Mouse (Mus musculus): Measurements from ENCODE around the gene Cdc34. TPM values are rescaled to one million over a fixed set of nuclear protein-coding genes. Genes with fewer than 3 reads are reported as not detected.

Gene Cdc34
- 171 and 175 TPM in 2 replicates for polyA plus RNA-seq (2014; fragmentation: Nextera tagmentation; extraction: Ambion mirVana)

DNA sequence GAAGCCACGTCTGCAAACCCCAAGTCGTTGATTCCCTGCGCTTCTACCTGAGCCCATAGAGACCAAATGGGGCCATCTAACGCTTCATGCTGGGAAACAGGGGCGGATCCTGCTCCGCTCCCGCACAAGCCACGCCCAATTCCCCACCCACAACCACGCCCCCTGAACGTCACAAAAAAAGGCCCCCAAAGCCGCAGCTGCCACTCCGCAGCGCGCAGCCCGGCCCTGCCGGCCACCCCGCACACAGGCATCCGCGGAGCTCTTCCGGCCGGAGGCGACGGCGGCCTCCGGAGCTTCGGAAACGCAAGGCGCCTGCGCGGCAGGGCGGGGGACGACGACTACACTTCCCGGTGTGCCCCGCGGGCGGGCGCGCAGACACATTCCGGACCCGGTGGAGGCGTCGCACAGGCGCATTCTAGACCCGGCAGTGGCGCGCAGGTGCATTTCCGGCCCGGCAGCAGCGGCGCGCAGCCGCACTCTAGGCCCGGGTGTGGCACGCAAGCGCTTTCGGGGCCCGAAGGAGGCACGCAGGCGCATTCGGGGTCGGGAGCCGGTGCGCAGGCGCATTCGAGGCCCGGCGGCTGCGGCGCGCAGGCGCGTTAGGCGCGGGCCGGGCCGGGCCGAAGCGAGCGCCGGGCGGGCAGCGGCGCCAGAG, at the start of gene Cdc34:
Gene Cdc34, plus strand, starts transcription at position 605 of the 655 bp plus-strand sequence.
- peaks cover 16% of the 10 kb centered on the region for H3K36me3 ChIP-seq (ENCODE audit: control insufficient read depth, insufficient read depth, low read length)
- H3K4me1 ChIP-seq (ENCODE audit: control insufficient read depth, insufficient read depth, low read length) = peaks cover 12% of the 10 kb centered on the region
- peak; percentile 98 for DNase-seq (ENCODE audit: low spot score)
- under 1% methylated on average over 66 of the region's 84 CpGs for WGBS
- H3K27me3 ChIP-seq (ENCODE audit: control insufficient read depth, insufficient read depth, low read length) = no peaks in the 10 kb centered on the region
- ATAC-seq (ENCODE audit: insufficient number of reproducible peaks, low FRiP score, low TSS enrichment, low read depth) = peak; percentile 93
- peak within 1 kb of the TSS; percentile 79 for H3K9ac ChIP-seq (ENCODE audit: low read length)
- H3K4me3 ChIP-seq (ENCODE audit: low read depth, low read length) = peak within 1 kb of the TSS; percentile 81
- peak within 1 kb of the TSS; percentile 57 for H3K27ac ChIP-seq (replicated peaks; ENCODE audit: low read depth, low read length)
- no peaks in the 10 kb centered on the region for H3K9me3 ChIP-seq (ENCODE audit: control insufficient read depth, low read length)
- peak within 1 kb of the TSS; percentile 85 for H3K4me2 ChIP-seq (ENCODE audit: low read depth, severe bottlenecking)

- Histone ChIP-seq H3K9me3 (ENCODE audit: control insufficient read depth, low read length) (no peaks in the 10 kb centered on the region), H3K27ac (replicated peaks; ENCODE audit: low read depth, low read length) (no peak overlapping the region), H3K9ac (ENCODE audit: low read length) (no peak overlapping the region), H3K27me3 (ENCODE audit: control insufficient read depth, insufficient read depth, low read length) (peaks cover 4% of the 10 kb centered on the region), H3K4me2 (ENCODE audit: low read depth, severe bottlenecking) (no peak overlapping the region), H3K4me3 (ENCODE audit: low read depth, low read length) (no peak overlapping the region), H3K4me1 (ENCODE audit: control insufficient read depth, insufficient read depth, low read length) (no peaks in the 10 kb centered on the region), H3K36me3 (ENCODE audit: control insufficient read depth, insufficient read depth, low read length) (no peaks in the 10 kb centered on the region)
- WGBS = 85% methylated on average over 17 of the region's 17 CpGs
- ATAC-seq (ENCODE audit: insufficient number of reproducible peaks, low FRiP score, low TSS enrichment, low read depth) (no peak), DNase-seq (ENCODE audit: low spot score) (no peak)
Observed at GRCm38 (mm10) chr10:79633006-79633777, 48.8 kb upstream of the Cdc34 start.

DNA sequence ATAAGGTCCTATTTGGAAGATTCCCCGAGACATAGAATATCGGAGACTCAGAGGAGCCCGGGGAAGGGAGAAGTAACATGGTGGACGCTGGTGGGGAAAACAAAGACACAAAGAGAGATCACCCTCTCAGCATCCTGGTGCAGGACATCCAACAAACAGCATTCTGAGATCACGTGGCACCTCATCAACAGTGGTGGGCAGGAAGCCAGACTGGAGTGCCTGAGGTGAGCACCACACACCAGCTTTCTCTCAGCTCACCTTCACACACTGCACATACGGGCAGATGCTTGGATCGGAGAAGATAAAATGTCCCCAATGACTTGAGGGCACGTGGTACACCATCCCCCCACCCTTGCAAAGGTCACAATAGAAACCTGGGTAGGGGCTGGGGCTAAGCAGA, 45.7 kb upstream of the Cdc34 start:
- Histone ChIP-seq H3K9me3 (ENCODE audit: control insufficient read depth, low read length) (no peaks in the 10 kb centered on the region), H3K4me3 (ENCODE audit: low read depth, low read length) (no peak overlapping the region), H3K9ac (ENCODE audit: low read length) (no peak overlapping the region), H3K27me3 (ENCODE audit: control insufficient read depth, insufficient read depth, low read length) (peaks cover 23% of the 10 kb centered on the region), H3K27ac (replicated peaks; ENCODE audit: low read depth, low read length) (no peak overlapping the region), H3K4me2 (ENCODE audit: low read depth, severe bottlenecking) (no peak overlapping the region), H3K4me1 (ENCODE audit: control insufficient read depth, insufficient read depth, low read length) (0 out of 2 replicates have a peak, but pooled peaks cover 4% of the 10 kb centered on the region), H3K36me3 (ENCODE audit: control insufficient read depth, insufficient read depth, low read length) (no peaks in the 10 kb centered on the region)
- 88% methylated on average over 8 of the region's 8 CpGs for WGBS
- no peak for ATAC-seq (ENCODE audit: insufficient number of reproducible peaks, low FRiP score, low TSS enrichment, low read depth)
- no peak for DNase-seq (ENCODE audit: low spot score)

- under 1% methylated on average over 67 of the region's 116 CpGs for WGBS
- 0 out of 2 replicates have a peak, but pooled peaks cover 4% of the 10 kb centered on the region for H3K4me1 ChIP-seq (ENCODE audit: control insufficient read depth, insufficient read depth, low read length)
Observed at GRCm38 (mm10) chr10:79637128-79638110, 44.6 kb upstream of the Cdc34 start, which contains the start of gene Shc2. Gene Shc2, minus strand, starts transcription at chr10:79637918.

DNA sequence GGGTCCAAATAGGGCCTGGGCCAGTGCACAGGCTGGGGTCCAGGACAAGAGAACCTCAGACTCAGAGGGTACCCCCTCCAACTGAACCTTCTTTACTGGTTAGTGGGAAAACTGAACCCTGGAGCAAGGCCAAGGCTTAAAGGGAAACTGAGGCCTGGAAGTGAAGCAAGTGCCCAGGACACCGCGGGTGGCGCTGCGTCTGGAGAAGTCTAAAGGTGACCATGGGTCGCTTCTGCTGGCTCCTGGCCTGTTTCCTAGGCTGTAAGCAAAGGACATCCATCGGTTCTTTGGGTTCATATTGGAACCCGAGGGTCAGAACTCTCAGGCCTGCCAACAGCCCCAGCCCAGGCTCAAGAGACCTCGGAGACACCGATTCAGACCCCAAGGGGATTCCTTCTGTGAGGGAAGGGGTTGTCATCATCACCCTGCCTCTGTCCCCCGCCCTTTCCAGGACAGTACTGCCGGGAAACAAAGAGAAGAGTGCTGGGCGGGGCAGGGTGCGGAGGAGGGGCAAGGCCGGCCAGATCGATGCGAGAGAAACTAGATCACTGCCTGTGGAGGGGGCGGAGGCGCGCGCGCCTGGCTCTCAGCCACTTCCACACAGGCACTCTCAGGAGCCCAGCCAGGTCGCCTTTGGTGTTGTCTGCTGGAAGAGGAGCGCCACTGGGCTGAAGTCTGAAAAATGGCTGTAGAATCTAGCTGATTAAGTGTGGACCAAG, 43.4 kb upstream of the Cdc34 start:
- Histone ChIP-seq H3K36me3 (ENCODE audit: control insufficient read depth, insufficient read depth, low read length) (no peaks in the 10 kb centered on the region), H3K27me3 (ENCODE audit: control insufficient read depth, insufficient read depth, low read length) (peaks cover 23% of the 10 kb centered on the region), H3K4me2 (ENCODE audit: low read depth, severe bottlenecking) (peak overlapping the region; percentile 28), H3K4me3 (ENCODE audit: low read depth, low read length) (no peak overlapping the region), H3K9me3 (ENCODE audit: control insufficient read depth, low read length) (no peaks in the 10 kb centered on the region), H3K9ac (ENCODE audit: low read length) (peak overlapping the region; percentile 37; the same call in 1 of the 2 replicates), H3K4me1 (ENCODE audit: control insufficient read depth, insufficient read depth, low read length) (0 out of 2 replicates have a peak, but pooled peaks cover 4% of the 10 kb centered on the region), H3K27ac (replicated peaks; ENCODE audit: low read depth, low read length) (no peak overlapping the region)
- WGBS = 5% methylated on average over 23 of the region's 23 CpGs
- ATAC-seq (ENCODE audit: insufficient number of reproducible peaks, low FRiP score, low TSS enrichment, low read depth) (0 out of 2 replicates have a peak, but pooled peaks have one; percentile 23), DNase-seq (ENCODE audit: low spot score) (peak; percentile 61)

More at GRCm38 (mm10) chr10:79637128-79638110, 44.6 kb upstream of the Cdc34 start, which contains the start of gene Shc2:
- H3K4me2 ChIP-seq (ENCODE audit: low read depth, severe bottlenecking) = peak within 1 kb of the TSS; percentile 95
- H3K27ac ChIP-seq (replicated peaks; ENCODE audit: low read depth, low read length) = no peak within 1 kb of the TSS
- H3K36me3 ChIP-seq (ENCODE audit: control insufficient read depth, insufficient read depth, low read length) = no peaks in the 10 kb centered on the region
- H3K9me3 ChIP-seq (ENCODE audit: control insufficient read depth, low read length) = no peaks in the 10 kb centered on the region
- DNase-seq (ENCODE audit: low spot score) (peak; percentile 83), ATAC-seq (ENCODE audit: insufficient number of reproducible peaks, low FRiP score, low TSS enrichment, low read depth) (peak; percentile 75)
- H3K4me3 ChIP-seq (ENCODE audit: low read depth, low read length) = peak within 1 kb of the TSS; percentile 69
- H3K27me3 ChIP-seq (ENCODE audit: control insufficient read depth, insufficient read depth, low read length) = peaks cover 23% of the 10 kb centered on the region
- peak within 1 kb of the TSS; percentile 73 for H3K9ac ChIP-seq (ENCODE audit: low read length)

- no peaks in the 10 kb centered on the region for H3K9me3 ChIP-seq (ENCODE audit: control insufficient read depth, low read length)
- no peak for DNase-seq (ENCODE audit: low spot score)
- no peaks in the 10 kb centered on the region for H3K27me3 ChIP-seq (ENCODE audit: control insufficient read depth, insufficient read depth, low read length)
- 72% methylated on average over 8 of the region's 8 CpGs for whole genome bisulfite sequencing
- no peak within 1 kb of the TSS for H3K4me2 ChIP-seq (ENCODE audit: low read depth, severe bottlenecking)
- H3K4me1 ChIP-seq (ENCODE audit: control insufficient read depth, insufficient read depth, low read length) = no peaks in the 10 kb centered on the region
- H3K9ac ChIP-seq (ENCODE audit: low read length) = no peak within 1 kb of the TSS
- H3K27ac ChIP-seq (replicated peaks; ENCODE audit: low read depth, low read length) = no peak within 1 kb of the TSS
- no peak within 1 kb of the TSS for H3K4me3 ChIP-seq (ENCODE audit: low read depth, low read length)
- no peak for ATAC-seq (ENCODE audit: insufficient number of reproducible peaks, low FRiP score, low TSS enrichment, low read depth)
- no peaks in the 10 kb centered on the region for H3K36me3 ChIP-seq (ENCODE audit: control insufficient read depth, insufficient read depth, low read length)
Observed at GRCm38 (mm10) chr10:79645711-79646110, 36.3 kb upstream of the Cdc34 start, which contains the start of gene Odf3l2. Gene Odf3l2, minus strand, starts transcription at chr10:79645738.

DNA sequence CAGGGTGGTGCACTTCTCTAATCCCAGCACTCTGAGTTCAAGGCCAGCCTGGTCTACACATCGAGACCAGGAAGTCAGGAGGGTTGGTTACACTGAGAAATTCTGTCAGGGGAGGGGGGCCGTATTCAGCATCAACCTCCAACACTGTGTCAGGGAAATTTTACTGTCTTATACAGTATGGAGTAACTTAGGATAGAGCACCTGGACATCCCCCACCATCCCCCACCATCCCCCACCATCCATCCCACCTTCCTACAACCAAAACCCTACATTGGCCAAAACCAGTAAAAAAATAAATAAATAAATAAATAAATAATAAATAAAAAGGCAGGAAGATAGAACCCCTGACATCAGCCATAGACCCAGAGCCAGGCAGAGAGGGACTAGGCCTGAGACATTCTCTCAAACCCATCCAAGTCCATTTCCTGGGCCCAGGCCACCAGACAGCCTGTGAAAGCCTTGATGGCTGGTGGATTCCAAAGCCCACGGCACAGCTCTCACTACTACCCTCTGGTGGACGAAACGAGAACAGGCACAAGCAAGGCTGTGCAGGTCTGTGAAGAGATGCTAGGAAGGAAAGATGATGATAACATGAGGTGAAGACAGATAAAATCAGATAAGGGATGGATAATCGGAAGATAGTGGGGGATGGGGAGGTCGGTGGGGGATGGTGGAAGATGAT, 32.8 kb upstream of the Cdc34 start:
- WGBS = 30% methylated on average over 7 of the region's 7 CpGs
- 0 out of 2 replicates have a peak, but pooled peaks have one; percentile 46 for ATAC-seq (ENCODE audit: insufficient number of reproducible peaks, low FRiP score, low TSS enrichment, low read depth)
- H3K9ac ChIP-seq (ENCODE audit: low read length) = no peak overlapping the region

More for the DNA sequence above, 32.8 kb upstream of the Cdc34 start:
- Histone ChIP-seq H3K4me1 (ENCODE audit: control insufficient read depth, insufficient read depth, low read length) (no peaks in the 10 kb centered on the region), H3K4me2 (ENCODE audit: low read depth, severe bottlenecking) (no peak overlapping the region), H3K27me3 (ENCODE audit: control insufficient read depth, insufficient read depth, low read length) (no peaks in the 10 kb centered on the region), H3K9me3 (ENCODE audit: control insufficient read depth, low read length) (no peaks in the 10 kb centered on the region), H3K36me3 (ENCODE audit: control insufficient read depth, insufficient read depth, low read length) (no peaks in the 10 kb centered on the region), H3K27ac (replicated peaks; ENCODE audit: low read depth, low read length) (no peak overlapping the region), H3K4me3 (ENCODE audit: low read depth, low read length) (no peak overlapping the region)
- peak; percentile 87 for DNase-seq (ENCODE audit: low spot score)

All from limb, embryonic 11.5 days (tissue).